Comparison of ENCODE assay signal across 23 mouse cellular contexts in the genomic region with DNA sequence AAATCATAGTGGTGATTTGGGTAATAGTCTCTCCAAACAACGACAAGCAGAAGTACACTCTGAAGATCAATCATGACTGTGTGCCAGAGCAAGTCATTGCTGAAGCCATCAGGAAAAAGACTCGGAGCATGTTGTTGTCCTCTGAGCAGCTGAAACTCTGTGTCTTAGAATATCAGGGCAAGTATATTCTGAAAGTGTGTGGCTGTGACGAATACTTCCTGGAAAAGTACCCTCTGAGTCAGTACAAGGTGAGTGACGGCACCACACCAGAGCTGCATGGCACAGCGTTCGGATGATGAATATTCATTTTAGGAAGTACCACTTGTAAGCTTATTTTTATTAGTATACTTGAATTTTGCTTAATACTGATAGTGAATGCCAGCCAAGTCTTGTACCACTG. TPM values are rescaled to one million over a fixed set of nuclear protein-coding genes. Genes with fewer than 3 reads are reported as not detected.
DNase-seq lines count a peak whose midpoint lies in the region; ATAC-seq lines count a peak whose summit lies in the region.
"Had no signal": no experiment of that assay in that cellular context is flagged by ENCODE, and none has a peak within 500 bp of the region (broad histone marks: within the 10 kb centered on the region; RNA-seq: fewer than 3 reads in every experiment).

No protein-coding gene starts in this region.

- peak; percentile 87 for ATAC-seq in CD4-positive, CD25-positive, alpha-beta regulatory T cell, adult 4 months
- ATAC-seq in activated CD4-positive, CD25-positive, alpha-beta regulatory T cell, adult 4 months, result peak; percentile 87
- ATAC-seq in inflammation-experienced regulatory T-cells, adult 6 months, result peak; percentile 81
- ATAC-seq: forebrain, embryonic 13.5 days; forebrain, embryonic 15.5 days; forebrain, postnatal 0 days had no signal

- peak; percentile 66 for DNase-seq in heart, adult 11 months
- DNase-seq in heart, adult 8-10 months (ENCODE audit: low spot score), result no peak
- no peak for DNase-seq in adrenal gland, postnatal 4 days (ENCODE audit: low spot score in 2 of 2)
- DNase-seq in thymus, adult 18-20 months, result no peak
- DNase-seq in cerebellum, postnatal 36 days, result no peak
- DNase-seq: adrenal gland, adult 2 months; adrenal gland, postnatal 10 days; adrenal gland, postnatal 25 days; B cell, adult 2 months; cerebellum, adult 11 months; cerebellum, adult 18-20 months; cerebellum, adult 8-10 months; cerebellum, adult 9-11 months; cerebellum, postnatal 14 days; forebrain, postnatal 0 days had no signal

RNA-seq across cellular contexts. Expression of gene Pik3ca, which starts 40.3 kb away (rescaled TPM):
- total RNA-seq in heart, adult 8-10 months (2022), result 10 to 100 TPM; 42.2 to 50.1 (median 45.1) TPM
- polyA plus RNA-seq in CD4-positive, CD25-positive, alpha-beta regulatory T cell, adult 4 months (2017; shearing (Covaris generic)), result 10 to 100 TPM; 14.1 to 23.2 TPM
- polyA plus RNA-seq in activated CD4-positive, CD25-positive, alpha-beta regulatory T cell, adult 4 months (2017; shearing (Covaris generic)), result 10 to 100 TPM; 16.0 to 19.0 TPM
- polyA plus RNA-seq in inflammation-experienced regulatory T-cells, adult 6 months (2017; shearing (Covaris generic)), result 10 to 100 TPM; 14.7 to 27.5 (median 17.2) TPM
- total RNA-seq in adrenal gland, postnatal 4 days (2021), result 10 to 100 TPM; 49.5 to 54.0 TPM

RNA-seq across cellular contexts. Expression of gene Kcnmb3, which starts 54.2 kb away (rescaled TPM):
- total RNA-seq in heart, adult 8-10 months (2022), result not detected
- under 1 TPM; 0.60 to 0.81 TPM for polyA plus RNA-seq in CD4-positive, CD25-positive, alpha-beta regulatory T cell, adult 4 months (2017; shearing (Covaris generic))
- polyA plus RNA-seq in activated CD4-positive, CD25-positive, alpha-beta regulatory T cell, adult 4 months (2017; shearing (Covaris generic)), result under 1 TPM; 0.46 to 0.52 TPM
- polyA plus RNA-seq in inflammation-experienced regulatory T-cells, adult 6 months (2017; shearing (Covaris generic)), result 1 to 10 TPM in 1 of 3 experiments, under 1 TPM in 2; 0.33 to 1.2 (median 0.85) TPM
- 1 to 10 TPM in 1 of 2 experiments, under 1 TPM in 1; 0.17 to 2.0 TPM for total RNA-seq in adrenal gland, postnatal 4 days (2021)
- total RNA-seq: forebrain, postnatal 0 days; G1E had no signal
- polyA plus RNA-seq: adrenal gland, adult 2 months; cortical plate, adult 2 months; forebrain, postnatal 0 days; G1E; Patski had no signal
